Mouse (Mus musculus) CD4-positive helper T cell, adult 2 months (primary cell): ENCODE measurements around the gene Agpat3.

Experiments
- DNase-seq: peaks from one replicate; pipeline ENCODE4 v3.0.0-alpha.2; 2012; ENCODE audit warnings: low read depth, missing footprints, low spot score

The Agpat3 gene

GRCm38 (mm10) chr10:78260322-78260721, 92.0 kb downstream of the Agpat3 start:
- no peak for DNase-seq

- DNase-seq = no peak
Observed at GRCm38 (mm10) chr10:78259702-78260101, 92.6 kb downstream of the Agpat3 start.

GRCm38 (mm10) chr10:78259230-78259629, 93.1 kb downstream of the Agpat3 start:
- no peak for DNase-seq

- DNase-seq = no peak
Observed at GRCm38 (mm10) chr10:78258142-78258675, 94.1 kb downstream of the Agpat3 start.

GRCm38 (mm10) chr10:78255646-78256059, 96.6 kb downstream of the Agpat3 start:
- no peak for DNase-seq

GRCm38 (mm10) chr10:78247206-78247605, 105.1 kb downstream of the Agpat3 start:
- no peak for DNase-seq

- DNase-seq = no peak
Observed at GRCm38 (mm10) chr10:78246725-78247124, 105.6 kb downstream of the Agpat3 start.

- no peak for DNase-seq
Observed at GRCm38 (mm10) chr10:78245225-78245547, 107.1 kb downstream of the Agpat3 start.

GRCm38 (mm10) chr10:78244438-78245224, 107.7 kb downstream of the Agpat3 start, which contains the start of gene Trappc10:
Gene Trappc10, minus strand, starts transcription at chr10:78244641.
- DNase-seq = peak; percentile 92

GRCm38 (mm10) chr10:78244058-78244437, 108.2 kb downstream of the Agpat3 start:
- peak; percentile 56 for DNase-seq

- no peak for DNase-seq
Observed at GRCm38 (mm10) chr10:78238926-78239325, 113.4 kb downstream of the Agpat3 start.

GRCm38 (mm10) chr10:78238297-78238696, 114.0 kb downstream of the Agpat3 start:
- no peak for DNase-seq

GRCm38 (mm10) chr10:78237809-78238208, 114.5 kb downstream of the Agpat3 start:
- DNase-seq = no peak

- DNase-seq = no peak
Observed at GRCm38 (mm10) chr10:78236885-78237629, 115.2 kb downstream of the Agpat3 start.

- DNase-seq = no peak
Observed at GRCm38 (mm10) chr10:78233756-78234155, 118.5 kb downstream of the Agpat3 start.

GRCm38 (mm10) chr10:78233161-78233560, 119.1 kb downstream of the Agpat3 start:
- DNase-seq = no peak

GRCm38 (mm10) chr10:78232301-78232980, 119.8 kb downstream of the Agpat3 start:
- peak; percentile 71 for DNase-seq

GRCm38 (mm10) chr10:78228560-78228928, 123.7 kb downstream of the Agpat3 start:
- DNase-seq = no peak

- DNase-seq = no peak
Observed at GRCm38 (mm10) chr10:78227875-78228559, 124.3 kb downstream of the Agpat3 start.

- no peak for DNase-seq
Observed at GRCm38 (mm10) chr10:78224136-78224535, 128.2 kb downstream of the Agpat3 start.

GRCm38 (mm10) chr10:78222908-78223307, 129.4 kb downstream of the Agpat3 start:
- DNase-seq = no peak

- no peak for DNase-seq
Observed at GRCm38 (mm10) chr10:78221315-78221714, 131.0 kb downstream of the Agpat3 start.
